Mouse (Mus musculus): ENCODE measurements around the gene Hlx. TPM values are rescaled to one million over a fixed set of nuclear protein-coding genes. Genes with fewer than 3 reads are reported as not detected.

Gene Hlx
- 0.25 TPM for polyA plus RNA-seq (2017; shearing (Covaris generic))

GRCm38 (mm10) chr1:184732556-184733049 is at the start of gene Hlx:
TSS of gene Hlx (minus strand) at chr1:184732619.

Other genes starting within 250 kb of the Hlx start
- gene Marc1, start 78.7 kb upstream of the Hlx start, polyA plus RNA-seq (2017; shearing (Covaris generic)), result 0.29 TPM
- 343 TPM for gene Marc2, start 113.8 kb upstream of the Hlx start, polyA plus RNA-seq (2017; shearing (Covaris generic))
- gene C130074G19Rik, start 150.6 kb upstream of the Hlx start, polyA plus RNA-seq (2017; shearing (Covaris generic)), result not detected